Mouse (Mus musculus) testis, adult 2 months (tissue): ENCODE results near the gene Kif6. TPM values are rescaled to one million over a fixed set of nuclear protein-coding genes. Genes with fewer than 3 reads are reported as not detected.

ENCODE experiments used
- H3K27ac ChIP-seq: fragments of 200-500 bp; 2 replicates; pipeline ENCODE4 v1.5.1; 2012; ENCODE audit warnings: low read depth, low read length; ENCODE audit not compliant: control insufficient read depth, insufficient read depth
- H3K27me3 ChIP-seq: fragments of 200-500 bp; 2 replicates; pipeline ENCODE4 v1.6.1; 2012; ENCODE audit warnings: mild to moderate bottlenecking, low read length, moderate library complexity; ENCODE audit not compliant: control insufficient read depth, insufficient read depth
- H3K36me3 ChIP-seq: fragments of 200-500 bp; 2 replicates; pipeline ENCODE4 v1.6.1; 2012; ENCODE audit warnings: mild to moderate bottlenecking, low read length; ENCODE audit not compliant: control insufficient read depth, insufficient read depth
- H3K4me1 ChIP-seq: fragments of 200-500 bp; 2 replicates; pipeline ENCODE4 v1.6.1; 2012; ENCODE audit warnings: low read length; ENCODE audit not compliant: control insufficient read depth, insufficient read depth
- H3K4me3 ChIP-seq: fragments of 200-500 bp; 2 replicates; pipeline ENCODE4 v1.5.1; 2012; ENCODE audit warnings: low read depth, mild to moderate bottlenecking, low read length, moderate library complexity, mixed read lengths; ENCODE audit not compliant: control insufficient read depth
- CTCF ChIP-seq: fragments of 200-500 bp; IDR thresholded peaks from 2 replicates; pipeline ENCODE4 v1.5.1; 2012; ENCODE audit warnings: low read depth, mild to moderate bottlenecking, inconsistent platforms, low read length, moderate library complexity; ENCODE audit not compliant: control insufficient read depth, insufficient read depth, insufficient replicate concordance
- POLR2A ChIP-seq: fragments of 200-500 bp; IDR thresholded peaks from 2 replicates; pipeline ENCODE4 v1.6.1; 2012; ENCODE audit warnings: low read depth, mild to moderate bottlenecking, inconsistent platforms, low read length, moderate library complexity; ENCODE audit not compliant: control insufficient read depth
- polyA plus RNA-seq: library from polyadenylated mRNA; depleted of rRNA; stranded (reverse); fragments of >200 nt; gene quantifications from 2 replicates; pipeline ENCODE4 v1.2.3, GENCODE M21; 2012

Kif6 gene
- polyA plus RNA-seq, 1 experiment, result 5.8 TPM

- H3K4me1 ChIP-seq, result no peaks in the 10 kb centered on the region; the same call in 1 of the 2 replicates
- H3K27me3 ChIP-seq, result no peaks in the 10 kb centered on the region
- H3K27ac ChIP-seq, result no peak overlapping the region
- H3K4me3 ChIP-seq, result no peak overlapping the region
- TF ChIP-seq CTCF, result no peak
- no peak for TF ChIP-seq POLR2A
- no peaks in the 10 kb centered on the region for H3K36me3 ChIP-seq
Observed at GRCm38 (mm10) chr17:49779066-49779465, 164.1 kb downstream of the Kif6 start.

- no peak overlapping the region for H3K27ac ChIP-seq
Observed at GRCm38 (mm10) chr17:49779576-49779975, 164.6 kb downstream of the Kif6 start.

GRCm38 (mm10) chr17:49785851-49786250 lies 170.9 kb downstream of the Kif6 start:
- Histone ChIP-seq H3K27ac (no peak overlapping the region), H3K4me1 (no peaks in the 10 kb centered on the region), H3K4me3 (no peak overlapping the region), H3K36me3 (no peaks in the 10 kb centered on the region), H3K27me3 (no peaks in the 10 kb centered on the region)
- no peak for TF ChIP-seq CTCF
- no peak for TF ChIP-seq POLR2A

More at GRCm38 (mm10) chr17:49779576-49779975, 164.6 kb downstream of the Kif6 start:
- H3K4me3 ChIP-seq, result no peak overlapping the region
- TF ChIP-seq CTCF, result no peak
- no peak for TF ChIP-seq POLR2A
- no peaks in the 10 kb centered on the region for H3K27me3 ChIP-seq
- no peaks in the 10 kb centered on the region; the same call in 1 of the 2 replicates for H3K4me1 ChIP-seq
- no peaks in the 10 kb centered on the region for H3K36me3 ChIP-seq

GRCm38 (mm10) chr17:49787351-49787750 lies 172.4 kb downstream of the Kif6 start:
- no peaks in the 10 kb centered on the region for H3K4me1 ChIP-seq
- TF ChIP-seq POLR2A (no peak), CTCF (no peak)
- no peak overlapping the region for H3K27ac ChIP-seq
- H3K27me3 ChIP-seq, result no peaks in the 10 kb centered on the region
- no peaks in the 10 kb centered on the region for H3K36me3 ChIP-seq
- H3K4me3 ChIP-seq, result no peak overlapping the region

- Histone ChIP-seq H3K4me3 (no peak overlapping the region), H3K27ac (no peak overlapping the region), H3K4me1 (no peaks in the 10 kb centered on the region), H3K36me3 (no peaks in the 10 kb centered on the region), H3K27me3 (no peaks in the 10 kb centered on the region)
- TF ChIP-seq CTCF, result no peak
- TF ChIP-seq POLR2A, result no peak
Observed at GRCm38 (mm10) chr17:49788187-49788974, 173.4 kb downstream of the Kif6 start.

GRCm38 (mm10) chr17:49791546-49791945 lies 176.6 kb downstream of the Kif6 start:
- H3K36me3 ChIP-seq, result no peaks in the 10 kb centered on the region
- no peaks in the 10 kb centered on the region for H3K27me3 ChIP-seq
- no peak overlapping the region for H3K4me3 ChIP-seq
- TF ChIP-seq CTCF, result no peak
- no peak for TF ChIP-seq POLR2A
- H3K27ac ChIP-seq, result no peak overlapping the region
- H3K4me1 ChIP-seq, result no peaks in the 10 kb centered on the region

GRCm38 (mm10) chr17:49792217-49792743 lies 177.3 kb downstream of the Kif6 start:
- Histone ChIP-seq H3K36me3 (no peaks in the 10 kb centered on the region), H3K4me1 (no peaks in the 10 kb centered on the region), H3K27me3 (no peaks in the 10 kb centered on the region), H3K4me3 (no peak overlapping the region), H3K27ac (no peak overlapping the region)
- no peak for TF ChIP-seq CTCF
- TF ChIP-seq POLR2A, result no peak
